Mouse (Mus musculus) heart, postnatal 0 days (tissue): Measurements from ENCODE around the gene Cgref1.

Source experiments
- CTCF ChIP-seq: IDR thresholded peaks from 2 replicates; pipeline ENCODE4 v1.5.1; 2016; ENCODE audit warnings: antibody characterized with exemption, control low read depth, low read depth
- EP300 ChIP-seq: IDR thresholded peaks from 2 replicates; pipeline ENCODE4 v1.6.1; 2016; ENCODE audit warnings: antibody characterized with exemption, low read depth

DNA sequence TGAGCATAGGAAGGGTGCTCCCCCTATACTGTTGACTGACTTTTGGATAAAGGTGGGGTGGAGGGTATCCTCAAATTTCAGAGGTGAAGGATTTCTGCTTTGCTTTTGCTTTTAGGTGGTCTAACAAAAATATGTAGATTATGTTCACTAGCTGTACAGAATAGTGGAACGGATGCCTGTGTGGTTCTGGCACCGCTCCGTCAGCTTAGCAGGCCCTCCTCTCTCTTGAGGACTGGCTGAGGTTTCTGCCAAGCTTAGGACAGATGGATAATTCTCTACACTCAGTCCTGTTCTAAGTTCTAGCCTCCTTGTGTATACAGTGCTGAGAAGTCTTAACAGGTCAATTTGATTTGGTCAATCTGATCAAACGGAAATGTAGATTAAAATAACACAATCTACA is 5.1 kb upstream of the Cgref1 start:
- no peak for TF ChIP-seq CTCF
- TF ChIP-seq EP300: no peak
